ENCODE assay signal across 10 mouse cellular contexts in genomic region chr6:30535340-30535739, GRCm38 (mm10). TPM values are rescaled to one million over a fixed set of nuclear protein-coding genes. Genes with fewer than 3 reads are reported as not detected.
DNase-seq lines count a peak whose midpoint lies in the region; ATAC-seq lines count a peak whose summit lies in the region.
"Had no signal": no experiment of that assay in that cellular context is flagged by ENCODE, and none has a peak within 500 bp of the region (broad histone marks: within the 10 kb centered on the region; RNA-seq: fewer than 3 reads in every experiment).

No protein-coding gene starts in this region.

- no peak overlapping the region for H3K4me3 ChIP-seq in midbrain, embryonic 11.5 days (ENCODE audit: low read depth, low read length)
- H3K4me3 ChIP-seq in midbrain, embryonic 15.5 days, result no peak overlapping the region
- H3K4me3 ChIP-seq: hindbrain, embryonic 15.5 days; neural tube, embryonic 12.5 days had no signal

- H3K4me1 ChIP-seq in midbrain, embryonic 11.5 days (ENCODE audit: control insufficient read depth, insufficient read depth, low read length), result no peaks in the 10 kb centered on the region
- H3K4me1 ChIP-seq in midbrain, embryonic 15.5 days, result no peaks in the 10 kb centered on the region
- H3K4me1 ChIP-seq: hindbrain, embryonic 15.5 days; neural tube, embryonic 12.5 days had no signal

- H3K4me2 ChIP-seq in midbrain, embryonic 11.5 days, result no peak overlapping the region
- no peak overlapping the region for H3K4me2 ChIP-seq in midbrain, embryonic 15.5 days
- H3K4me2 ChIP-seq: hindbrain, embryonic 15.5 days; neural tube, embryonic 12.5 days had no signal

- peak; percentile 62 for DNase-seq in CD4-positive, CD25-positive, alpha-beta regulatory T cell, adult 2 months (ENCODE audit: low read depth, low spot score)
- peak; percentile 67 for DNase-seq in midbrain, embryonic 11.5 days (ENCODE audit: low spot score, missing footprints)
- DNase-seq in cerebellum, adult 11-12 months, result peak; percentile 27
- DNase-seq in kidney, postnatal 25 days, result peak; percentile 52 to 75
- DNase-seq in Muller cell, postnatal 12 days (ENCODE audit: inconsistent ontology term), result no peak
- no peak for DNase-seq in T-cell, adult 2 months (ENCODE audit: low spot score)

- no peak overlapping the region for H3K27ac ChIP-seq in midbrain, embryonic 11.5 days (ENCODE audit: low read depth, low read length)
- H3K27ac ChIP-seq in midbrain, embryonic 15.5 days, result no peak overlapping the region
- H3K27ac ChIP-seq: hindbrain, embryonic 15.5 days; neural tube, embryonic 12.5 days had no signal

- H3K27me3 ChIP-seq in midbrain, embryonic 11.5 days (ENCODE audit: control insufficient read depth, insufficient read depth, low read length), result no peaks in the 10 kb centered on the region
- no peaks in the 10 kb centered on the region for H3K27me3 ChIP-seq in midbrain, embryonic 15.5 days (replicated peaks)
- H3K27me3 ChIP-seq: hindbrain, embryonic 15.5 days; neural tube, embryonic 12.5 days had no signal

- no peaks in the 10 kb centered on the region for H3K36me3 ChIP-seq in midbrain, embryonic 11.5 days (ENCODE audit: control insufficient read depth, insufficient read depth, low read length)
- H3K36me3 ChIP-seq in midbrain, embryonic 15.5 days (replicated peaks), result no peaks in the 10 kb centered on the region
- H3K36me3 ChIP-seq: hindbrain, embryonic 15.5 days; neural tube, embryonic 12.5 days had no signal

- no peak overlapping the region for H3K9ac ChIP-seq in midbrain, embryonic 11.5 days (ENCODE audit: low read length)
- no peak overlapping the region for H3K9ac ChIP-seq in midbrain, embryonic 15.5 days
- H3K9ac ChIP-seq: hindbrain, embryonic 15.5 days; neural tube, embryonic 12.5 days had no signal

- no peak for ATAC-seq in CD4-positive, CD25-positive, alpha-beta regulatory T cell, adult 4 months
- ATAC-seq in midbrain, embryonic 11.5 days (ENCODE audit: low FRiP score), result no peak
- ATAC-seq in midbrain, embryonic 15.5 days (replicated peaks), result no peak

- WGBS in midbrain, embryonic 11.5 days, result 35% methylated on average over 3 of the region's 3 CpGs
- WGBS in midbrain, embryonic 15.5 days, result 50% methylated on average over 3 of the region's 3 CpGs

- no peaks in the 10 kb centered on the region for H3K9me3 ChIP-seq in midbrain, embryonic 11.5 days (ENCODE audit: control insufficient read depth, low read length)
- no peaks in the 10 kb centered on the region for H3K9me3 ChIP-seq in midbrain, embryonic 15.5 days
- H3K9me3 ChIP-seq: hindbrain, embryonic 15.5 days; neural tube, embryonic 12.5 days had no signal

RNA-seq across cellular contexts. Expression of gene Cpa2, which starts 6.0 kb away (rescaled TPM):
- polyA plus RNA-seq in CD4-positive, CD25-positive, alpha-beta regulatory T cell, adult 4 months (2017; shearing (Covaris generic)), result 1 to 10 TPM; 1.0 to 1.2 TPM
- polyA plus RNA-seq in midbrain, embryonic 11.5 days (2014; fragmentation: Nextera tagmentation; extraction: Ambion mirVana), result 13.0 and 15.5 TPM in 2 replicates
- polyA plus RNA-seq in midbrain, embryonic 15.5 days (2015; fragmentation: Nextera tagmentation; extraction: Ambion mirVana), result 6.7 and 8.4 TPM in 2 replicates

RNA-seq across cellular contexts. Expression of gene Ssmem1, which starts 25.7 kb away (rescaled TPM):
- polyA plus RNA-seq in CD4-positive, CD25-positive, alpha-beta regulatory T cell, adult 4 months (2017; shearing (Covaris generic)), result not detected
- polyA plus RNA-seq in midbrain, embryonic 11.5 days (2014; fragmentation: Nextera tagmentation; extraction: Ambion mirVana), result 0.49 and 0.68 TPM in 2 replicates
- 0.21 TPM in 1 of 2 replicates, not detected in the other for polyA plus RNA-seq in midbrain, embryonic 15.5 days (2015; fragmentation: Nextera tagmentation; extraction: Ambion mirVana)

RNA-seq across cellular contexts. Expression of gene Tmem209, which starts 25.8 kb away (rescaled TPM):
- 10 to 100 TPM; 59.9 to 60.8 TPM for polyA plus RNA-seq in CD4-positive, CD25-positive, alpha-beta regulatory T cell, adult 4 months (2017; shearing (Covaris generic))
- polyA plus RNA-seq in midbrain, embryonic 11.5 days (2014; fragmentation: Nextera tagmentation; extraction: Ambion mirVana), result 46.0 and 58.1 TPM in 2 replicates
- 31.3 and 31.6 TPM in 2 replicates for polyA plus RNA-seq in midbrain, embryonic 15.5 days (2015; fragmentation: Nextera tagmentation; extraction: Ambion mirVana)

RNA-seq across cellular contexts. Expression of gene Cpa4, which starts 32.8 kb away (rescaled TPM):
- not detected for polyA plus RNA-seq in CD4-positive, CD25-positive, alpha-beta regulatory T cell, adult 4 months (2017; shearing (Covaris generic))
- 2.1 and 2.2 TPM in 2 replicates for polyA plus RNA-seq in midbrain, embryonic 11.5 days (2014; fragmentation: Nextera tagmentation; extraction: Ambion mirVana)
- polyA plus RNA-seq in midbrain, embryonic 15.5 days (2015; fragmentation: Nextera tagmentation; extraction: Ambion mirVana), result 1.0 and 1.5 TPM in 2 replicates

Comparison
In these comparisons a context has a peak if more than half of its experiments do, and no peak if none do; other contexts are left out.
1. DNase-seq: peak in CD4-positive, CD25-positive, alpha-beta regulatory T cell, adult 2 months (single experiment), midbrain, embryonic 11.5 days (single experiment), cerebellum, adult 11-12 months (single experiment) and kidney, postnatal 25 days (2 of 2); none in Muller cell, postnatal 12 days (single experiment) and T-cell, adult 2 months (single experiment).